Mouse (Mus musculus): ENCODE results near the gene Chmp2a. TPM values are rescaled to one million over a fixed set of nuclear protein-coding genes. Genes with fewer than 3 reads are reported as not detected.
A peak's percentile ranks its signal among the peaks of the same experiment; 100 is the strongest.

Gene Chmp2a
- polyA plus RNA-seq, 1 experiment from 2014 or later, result 140 TPM

DNA sequence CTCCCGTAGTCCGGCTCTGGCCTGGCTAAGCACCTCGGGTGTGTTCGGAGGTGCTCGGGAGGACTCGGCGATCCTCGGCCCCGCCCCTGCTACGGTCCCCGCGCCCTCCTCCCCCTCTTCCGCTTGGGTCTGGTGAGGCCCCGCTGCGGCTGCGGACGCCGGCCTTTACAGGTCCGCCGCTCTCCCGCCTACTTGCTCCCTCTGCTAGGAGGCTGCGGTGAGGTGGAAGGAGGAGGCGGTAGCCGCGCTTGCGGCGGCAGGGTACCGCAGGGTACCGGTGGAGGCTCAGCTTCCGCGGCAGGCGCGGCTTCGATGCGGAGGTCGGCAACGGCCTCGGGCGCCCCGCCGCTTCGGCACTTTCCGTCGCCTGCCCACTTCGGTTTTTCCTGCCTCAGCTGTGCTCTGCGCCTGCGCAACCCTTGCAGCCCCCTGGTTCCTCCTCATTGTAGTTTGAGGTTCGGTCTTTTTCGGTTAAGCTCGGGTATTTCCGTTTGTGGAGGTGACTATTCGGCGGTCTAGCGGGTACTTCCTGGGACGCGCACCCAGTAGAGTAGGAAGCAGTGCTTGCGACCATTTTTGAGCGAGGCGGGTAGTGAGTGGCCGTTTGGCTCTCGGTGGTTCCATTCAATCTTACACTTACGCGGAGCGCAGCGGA, 3.4 kb upstream of the Chmp2a start, which contains the start of gene Ube2m:
Gene Ube2m (minus strand): TSS at position 375 of the 655 bp plus-strand sequence.
- Histone ChIP-seq H3K36me3 (ENCODE audit: control insufficient read depth, insufficient read depth, low read length) (peaks cover 12% of the 10 kb centered on the region), H3K9me3 (ENCODE audit: control insufficient read depth, low read length) (no peaks in the 10 kb centered on the region), H3K4me2 (peak within 1 kb of the TSS; percentile 88), H3K9ac (ENCODE audit: low read length) (peak within 1 kb of the TSS; percentile 97), H3K4me1 (ENCODE audit: control insufficient read depth, insufficient read depth, low read length) (peaks cover 27% of the 10 kb centered on the region), H3K4me3 (ENCODE audit: low read depth, low read length) (peak within 1 kb of the TSS; percentile 85), H3K27me3 (ENCODE audit: control insufficient read depth, insufficient read depth, low read length) (peaks cover 10% of the 10 kb centered on the region), H3K27ac (ENCODE audit: low read depth, low read length) (peak within 1 kb of the TSS; percentile 99)
- ATAC-seq (ENCODE audit: low FRiP score) (peak; percentile 93), DNase-seq (ENCODE audit: low spot score, missing footprints) (peak; percentile 100)
- WGBS, result under 1% methylated on average over 55 of the region's 65 CpGs

GRCm38 (mm10) chr7:13037366-13037765, 2.8 kb upstream of the Chmp2a start:
- ATAC-seq (ENCODE audit: low FRiP score), result peak; percentile 6

GRCm38 (mm10) chr7:13036806-13037205, 2.2 kb upstream of the Chmp2a start:
- H3K36me3 ChIP-seq (ENCODE audit: control insufficient read depth, insufficient read depth, low read length), result peaks cover 17% of the 10 kb centered on the region
- peak overlapping the region; percentile 97 for H3K9ac ChIP-seq (ENCODE audit: low read length)
- H3K4me1 ChIP-seq (ENCODE audit: control insufficient read depth, insufficient read depth, low read length), result peaks cover 29% of the 10 kb centered on the region
- H3K4me3 ChIP-seq (ENCODE audit: low read depth, low read length), result peak overlapping the region; percentile 85
- H3K4me2 ChIP-seq, result peak overlapping the region; percentile 88
- DNase-seq (ENCODE audit: low spot score, missing footprints) (no peak), ATAC-seq (ENCODE audit: low FRiP score) (no peak)
- H3K27me3 ChIP-seq (ENCODE audit: control insufficient read depth, insufficient read depth, low read length), result no peaks in the 10 kb centered on the region; the same call in 1 of the 2 replicates
- no peaks in the 10 kb centered on the region for H3K9me3 ChIP-seq (ENCODE audit: control insufficient read depth, low read length)
- whole genome bisulfite sequencing, result 53% methylated on average over 4 of the region's 4 CpGs
- no peak overlapping the region for H3K27ac ChIP-seq (ENCODE audit: low read depth, low read length)

More at GRCm38 (mm10) chr7:13037366-13037765, 2.8 kb upstream of the Chmp2a start:
- Histone ChIP-seq H3K27me3 (ENCODE audit: control insufficient read depth, insufficient read depth, low read length) (peaks cover 4% of the 10 kb centered on the region), H3K4me3 (ENCODE audit: low read depth, low read length) (peak overlapping the region; percentile 85), H3K9ac (ENCODE audit: low read length) (peak overlapping the region; percentile 97), H3K36me3 (ENCODE audit: control insufficient read depth, insufficient read depth, low read length) (peaks cover 12% of the 10 kb centered on the region), H3K4me2 (peak overlapping the region; percentile 88), H3K27ac (ENCODE audit: low read depth, low read length) (peak overlapping the region; percentile 99), H3K4me1 (ENCODE audit: control insufficient read depth, insufficient read depth, low read length) (peaks cover 29% of the 10 kb centered on the region), H3K9me3 (ENCODE audit: control insufficient read depth, low read length) (no peaks in the 10 kb centered on the region)
- under 1% methylated on average over 27 of the region's 33 CpGs for WGBS
- DNase-seq (ENCODE audit: low spot score, missing footprints), result peak; percentile 90

DNA sequence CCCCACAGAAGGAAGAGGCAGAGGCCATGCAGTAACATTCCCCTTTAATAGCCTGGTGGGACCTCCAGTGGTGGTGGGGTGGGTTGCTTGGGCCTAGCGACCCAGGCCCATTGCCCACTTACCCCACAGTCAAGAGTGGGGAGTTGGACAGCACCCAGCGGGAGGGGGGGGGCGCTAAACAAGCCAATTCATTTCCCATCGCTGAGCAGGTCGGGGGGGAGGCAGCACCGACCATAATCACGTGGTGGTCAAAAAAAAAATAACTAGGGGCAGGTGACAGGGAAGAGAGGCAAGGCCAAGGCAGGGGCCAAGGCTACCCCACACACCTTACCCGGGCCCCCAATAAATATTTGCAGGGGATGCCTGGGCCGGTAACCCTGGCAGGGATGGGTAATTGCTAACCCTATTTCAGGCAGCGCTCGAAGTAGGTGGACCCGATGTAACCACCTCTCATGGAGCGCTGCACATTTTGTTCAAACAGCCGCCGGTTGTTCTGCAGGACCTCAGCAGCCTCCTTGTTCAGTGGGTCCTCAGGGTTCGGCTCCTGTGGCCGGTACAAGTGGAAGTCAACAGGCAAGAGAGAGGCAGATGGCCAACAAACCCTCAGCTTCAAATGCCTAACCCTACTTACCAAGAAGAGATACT, 726 bp upstream of the Chmp2a start:
- Histone ChIP-seq H3K36me3 (ENCODE audit: control insufficient read depth, insufficient read depth, low read length) (peaks cover 29% of the 10 kb centered on the region), H3K27ac (ENCODE audit: low read depth, low read length) (peak overlapping the region; percentile 48; the same call in 1 of the 2 replicates), H3K4me2 (0 out of 2 replicates have a peak overlapping the region, but pooled peaks have one; percentile 90), H3K27me3 (ENCODE audit: control insufficient read depth, insufficient read depth, low read length) (no peaks in the 10 kb centered on the region; the same call in 1 of the 2 replicates), H3K9ac (ENCODE audit: low read length) (0 out of 2 replicates have a peak overlapping the region, but pooled peaks have one; percentile 83), H3K9me3 (ENCODE audit: control insufficient read depth, low read length) (no peaks in the 10 kb centered on the region), H3K4me1 (ENCODE audit: control insufficient read depth, insufficient read depth, low read length) (peaks cover 29% of the 10 kb centered on the region), H3K4me3 (ENCODE audit: low read depth, low read length) (peak overlapping the region; percentile 57; the same call in 1 of the 2 replicates)
- DNase-seq (ENCODE audit: low spot score, missing footprints), result no peak
- no peak for ATAC-seq (ENCODE audit: low FRiP score)
- 85% methylated on average over 17 of the region's 17 CpGs for WGBS

DNA sequence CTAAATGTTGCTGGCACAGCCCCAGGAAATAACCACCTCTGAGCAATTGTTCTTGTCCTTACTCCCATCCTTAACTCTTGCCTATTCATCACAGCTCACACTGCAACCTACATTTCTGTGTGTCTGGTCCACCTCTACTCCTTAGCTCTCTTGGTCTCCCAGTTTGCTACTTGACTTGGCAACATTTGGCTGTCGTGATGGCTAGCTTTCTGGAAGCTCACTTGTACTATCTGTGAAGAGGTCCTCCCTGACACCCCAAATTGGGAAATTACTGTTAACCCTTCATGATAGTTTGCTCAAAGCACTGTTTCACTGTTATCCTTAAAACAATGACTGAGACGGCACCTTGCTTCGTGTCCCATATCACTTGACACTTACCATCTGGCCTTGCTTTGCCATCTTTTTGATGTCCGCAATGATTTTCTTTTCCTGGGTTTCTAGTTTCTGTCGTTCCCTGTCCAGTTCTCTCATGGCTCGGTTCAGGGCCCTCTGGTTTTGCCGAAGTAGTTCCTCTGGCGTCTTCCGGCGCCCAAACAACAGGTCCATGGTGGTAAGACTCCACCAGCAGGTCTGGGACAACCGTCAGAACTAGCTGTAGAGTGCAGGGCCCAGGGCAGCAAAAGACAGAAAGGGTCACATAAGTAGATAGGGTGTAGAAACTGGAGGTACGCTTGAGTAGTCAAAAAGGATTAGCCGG, 1.0 kb downstream of the Chmp2a start:
- Histone ChIP-seq H3K4me3 (ENCODE audit: low read depth, low read length) (peak overlapping the region; percentile 57), H3K4me2 (peak overlapping the region; percentile 90), H3K27me3 (ENCODE audit: control insufficient read depth, insufficient read depth, low read length) (no peaks in the 10 kb centered on the region), H3K36me3 (ENCODE audit: control insufficient read depth, insufficient read depth, low read length) (peaks cover 47% of the 10 kb centered on the region), H3K9ac (ENCODE audit: low read length) (peak overlapping the region; percentile 83), H3K4me1 (ENCODE audit: control insufficient read depth, insufficient read depth, low read length) (peaks cover 22% of the 10 kb centered on the region), H3K9me3 (ENCODE audit: control insufficient read depth, low read length) (no peaks in the 10 kb centered on the region), H3K27ac (ENCODE audit: low read depth, low read length) (peak overlapping the region; percentile 87)
- 50% methylated on average over 13 of the region's 13 CpGs for WGBS
- no peak for ATAC-seq (ENCODE audit: low FRiP score)
- DNase-seq (ENCODE audit: low spot score, missing footprints), result peak; percentile 86

DNA sequence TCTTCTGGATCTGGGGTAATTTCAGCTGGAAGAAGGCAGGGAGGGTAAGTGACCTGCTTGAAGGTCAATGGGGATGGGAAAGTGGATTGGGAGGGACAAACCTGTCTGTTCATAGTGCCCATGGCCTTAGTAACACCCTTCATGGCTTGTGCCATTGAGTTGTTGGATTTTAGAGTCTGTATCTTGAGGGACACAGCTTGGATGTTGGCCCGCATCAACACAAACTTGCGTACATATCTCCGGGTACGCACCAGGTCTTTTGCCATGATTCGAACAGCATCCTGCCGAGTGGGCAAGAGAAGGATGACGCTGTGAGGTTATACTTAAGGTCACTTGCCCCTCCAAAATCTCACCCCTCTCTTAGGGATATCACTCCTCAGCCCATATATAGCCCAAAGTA, 2.1 kb downstream of the Chmp2a start:
- H3K4me3 ChIP-seq (ENCODE audit: low read depth, low read length), result no peak overlapping the region

GRCm38 (mm10) chr7:13031983-13032382, 2.6 kb downstream of the Chmp2a start:
- Histone ChIP-seq H3K27me3 (ENCODE audit: control insufficient read depth, insufficient read depth, low read length) (no peaks in the 10 kb centered on the region), H3K9ac (ENCODE audit: low read length) (no peak overlapping the region), H3K4me3 (ENCODE audit: low read depth, low read length) (no peak overlapping the region), H3K36me3 (ENCODE audit: control insufficient read depth, insufficient read depth, low read length) (peaks cover 63% of the 10 kb centered on the region), H3K4me2 (no peak overlapping the region), H3K4me1 (ENCODE audit: control insufficient read depth, insufficient read depth, low read length) (peaks cover 20% of the 10 kb centered on the region), H3K9me3 (ENCODE audit: control insufficient read depth, low read length) (no peaks in the 10 kb centered on the region), H3K27ac (ENCODE audit: low read depth, low read length) (no peak overlapping the region)
- DNase-seq (ENCODE audit: low spot score, missing footprints) (peak; percentile 82), ATAC-seq (ENCODE audit: low FRiP score) (no peak)
- WGBS, result 87% methylated on average over 2 of the region's 2 CpGs

More for the DNA sequence above, 2.1 kb downstream of the Chmp2a start:
- peaks cover 57% of the 10 kb centered on the region for H3K36me3 ChIP-seq (ENCODE audit: control insufficient read depth, insufficient read depth, low read length)
- no peaks in the 10 kb centered on the region for H3K27me3 ChIP-seq (ENCODE audit: control insufficient read depth, insufficient read depth, low read length)
- no peak overlapping the region for H3K4me2 ChIP-seq
- no peak overlapping the region for H3K27ac ChIP-seq (ENCODE audit: low read depth, low read length)
- peaks cover 21% of the 10 kb centered on the region for H3K4me1 ChIP-seq (ENCODE audit: control insufficient read depth, insufficient read depth, low read length)
- 91% methylated on average over 7 of the region's 7 CpGs for WGBS
- DNase-seq (ENCODE audit: low spot score, missing footprints), result no peak
- no peaks in the 10 kb centered on the region for H3K9me3 ChIP-seq (ENCODE audit: control insufficient read depth, low read length)
- no peak overlapping the region for H3K9ac ChIP-seq (ENCODE audit: low read length)
- ATAC-seq (ENCODE audit: low FRiP score), result no peak

GRCm38 (mm10) chr7:13031069-13031468, 3.5 kb downstream of the Chmp2a start:
- Histone ChIP-seq H3K9me3 (ENCODE audit: control insufficient read depth, low read length) (no peaks in the 10 kb centered on the region), H3K27me3 (ENCODE audit: control insufficient read depth, insufficient read depth, low read length) (no peaks in the 10 kb centered on the region), H3K9ac (ENCODE audit: low read length) (no peak overlapping the region), H3K27ac (ENCODE audit: low read depth, low read length) (no peak overlapping the region), H3K4me3 (ENCODE audit: low read depth, low read length) (no peak overlapping the region), H3K4me1 (ENCODE audit: control insufficient read depth, insufficient read depth, low read length) (peaks cover 20% of the 10 kb centered on the region), H3K36me3 (ENCODE audit: control insufficient read depth, insufficient read depth, low read length) (peaks cover 69% of the 10 kb centered on the region), H3K4me2 (no peak overlapping the region)
- WGBS, result 77% methylated on average over 5 of the region's 5 CpGs
- ATAC-seq (ENCODE audit: low FRiP score) (no peak), DNase-seq (ENCODE audit: low spot score, missing footprints) (peak; percentile 82)
